Mouse (Mus musculus) lung, embryonic 14.5 days (tissue): ENCODE results near the gene Gm9887. TPM values are rescaled to one million over a fixed set of nuclear protein-coding genes. Genes with fewer than 3 reads are reported as not detected.
"Not testable (repeated sequence)": the region's sequence is repeated elsewhere in the genome, so short reads cannot be mapped to it uniquely, and the experiment has no call there.

Experiments
- ATAC-seq: fragments of 200-750 bp; cut with Nextera tagmentation; 2 replicates; pipeline ENCODE4 v1.8.0; 2017; ENCODE audit warnings: mild to moderate bottlenecking, moderate TSS enrichment, moderate library complexity; ENCODE audit not compliant: insufficient read depth
- DNase-seq: peaks from one replicate; pipeline ENCODE4 v3.0.0-alpha.2; 2015
- H3K27ac ChIP-seq: fragments of 300-500 bp; sonication (generic); 2 replicates; pipeline ENCODE4 v1.5.1; 2014; ENCODE audit warnings: low read depth, mild to moderate bottlenecking, moderate library complexity
- H3K27me3 ChIP-seq: fragments of 300-500 bp; sonication (generic); 2 replicates; pipeline ENCODE4 v1.6.1; 2014; ENCODE audit warnings: low read length, control low read depth; ENCODE audit not compliant: insufficient read depth
- H3K36me3 ChIP-seq: fragments of 300-500 bp; sonication (generic); 2 replicates; pipeline ENCODE4 v1.6.1; 2014; ENCODE audit warnings: control low read depth; ENCODE audit not compliant: insufficient read depth
- H3K4me1 ChIP-seq: fragments of 300-500 bp; sonication (generic); 2 replicates; pipeline ENCODE4 v1.6.1; 2014; ENCODE audit warnings: antibody characterized with exemption, control low read depth; ENCODE audit not compliant: insufficient read depth
- H3K4me2 ChIP-seq: fragments of 300-500 bp; sonication (generic); 2 replicates; pipeline ENCODE4 v1.6.1; 2014; ENCODE audit warnings: mild to moderate bottlenecking
- H3K4me3 ChIP-seq: fragments of 300-500 bp; sonication (generic); 2 replicates; pipeline ENCODE4 v1.5.1; 2014; ENCODE audit warnings: low read depth, low read length
- H3K9ac ChIP-seq: fragments of 300-500 bp; sonication (generic); 2 replicates; pipeline ENCODE4 v1.6.1; 2014
- H3K9me3 ChIP-seq: fragments of 300-500 bp; sonication (generic); 2 replicates; pipeline ENCODE4 v1.6.1; 2016; ENCODE audit warnings: low read depth, low read length, control low read depth
- CTCF ChIP-seq: IDR thresholded peaks from 2 replicates; pipeline ENCODE4 v1.5.1; 2016; ENCODE audit warnings: antibody characterized with exemption, low read depth
- WGBS: fragments of 180-500 bp; shearing (Covaris S2); extraction: QIAGEN DNeasy Blood & Tissue Kit; methylation state at CpG from one replicate; pipeline ENCODE4 v1.1.7; 2014; 5-methylcytosine and 5-hydroxymethylcytosine counted together
- polyA plus RNA-seq: library from polyadenylated mRNA; unstranded; fragments of >200 nt; fragmentation: Nextera tagmentation; extraction: Ambion mirVana; gene quantifications from 2 replicates; pipeline ENCODE4 v1.2.1, GENCODE M21; 2014

The Gm9887 gene
- polyA plus RNA-seq, 1 experiment from 2014 or later = 2.2 TPM

DNA sequence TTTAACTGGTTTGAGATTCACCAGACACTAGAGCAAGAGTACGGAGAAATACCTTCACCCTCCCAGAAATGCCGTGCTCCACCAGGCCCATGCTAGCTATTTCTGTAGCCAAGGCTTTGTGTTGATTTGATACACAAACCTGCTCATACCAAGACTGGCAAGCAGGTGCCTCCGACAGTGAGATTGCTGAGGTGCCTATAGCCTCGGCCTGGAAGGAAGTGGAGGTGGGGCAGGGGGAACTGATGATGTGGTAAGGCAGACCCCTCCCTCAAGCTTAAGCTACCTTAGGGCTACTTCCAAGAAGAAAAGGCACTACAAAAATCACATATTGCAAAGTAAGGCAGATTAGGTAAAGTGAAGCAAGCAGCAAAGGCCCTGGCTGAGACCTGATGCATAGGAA is 28.1 kb upstream of the Gm9887 start:
- Histone ChIP-seq H3K27me3 (no peaks in the 10 kb centered on the region), H3K4me1 (no peaks in the 10 kb centered on the region), H3K4me2 (no peak overlapping the region), H3K9ac (no peak overlapping the region), H3K4me3 (no peak overlapping the region), H3K27ac (no peak overlapping the region), H3K9me3 (no peaks in the 10 kb centered on the region), H3K36me3 (no peaks in the 10 kb centered on the region)
- ATAC-seq = no peak
- TF ChIP-seq CTCF = no peak
- no peak for DNase-seq
- WGBS = 77% methylated on average over 4 of the region's 4 CpGs

DNA sequence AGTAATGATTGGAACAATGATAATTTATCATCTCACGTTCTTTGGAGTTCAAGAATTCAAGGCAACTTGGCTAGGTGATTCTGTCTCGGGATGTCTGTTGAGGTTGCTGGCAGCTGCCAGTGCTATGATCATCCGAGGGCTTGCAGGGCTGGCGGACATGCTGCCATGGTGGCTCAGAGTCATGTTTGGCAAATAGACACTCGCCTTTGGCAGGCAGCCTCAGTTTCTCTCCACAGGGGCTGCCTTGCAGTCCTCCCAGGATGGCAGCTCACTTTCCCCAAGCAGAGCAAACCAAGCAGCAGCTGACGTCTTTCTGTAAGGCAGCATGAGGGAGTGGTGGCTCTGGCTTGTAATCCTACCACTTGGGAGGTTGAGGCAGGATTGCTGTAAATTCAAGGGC is 22.2 kb upstream of the Gm9887 start:
- Histone ChIP-seq H3K9me3 (no peaks in the 10 kb centered on the region), H3K4me3 (no peak overlapping the region), H3K27ac (no peak overlapping the region), H3K27me3 (no peaks in the 10 kb centered on the region), H3K4me2 (no peak overlapping the region), H3K9ac (no peak overlapping the region), H3K36me3 (no peaks in the 10 kb centered on the region), H3K4me1 (no peaks in the 10 kb centered on the region)
- no peak for TF ChIP-seq CTCF
- ATAC-seq (no peak), DNase-seq (no peak)
- 71% methylated on average over 6 of the region's 6 CpGs for WGBS

DNA sequence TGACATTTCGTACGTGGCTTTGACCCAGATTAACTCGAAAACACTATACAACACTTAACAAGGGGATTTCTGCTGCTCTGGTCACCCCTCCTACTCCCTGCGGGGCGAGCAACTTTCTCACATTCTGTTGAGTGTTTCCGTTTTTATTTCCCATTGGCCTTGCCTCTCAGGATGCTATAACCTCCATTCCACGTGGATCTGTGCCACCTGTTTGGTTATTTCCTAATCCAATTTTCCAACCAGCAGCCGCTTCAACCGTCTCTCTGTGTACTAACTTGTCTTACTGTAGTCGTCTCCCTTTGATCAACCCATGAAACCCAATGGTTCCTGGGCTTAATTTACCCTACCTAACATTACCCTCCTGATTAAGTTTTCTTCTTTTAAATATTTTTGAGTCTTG is 20.8 kb upstream of the Gm9887 start:
- Histone ChIP-seq H3K4me2 (no peak overlapping the region), H3K27ac (no peak overlapping the region), H3K36me3 (no peaks in the 10 kb centered on the region), H3K4me3 (no peak overlapping the region), H3K27me3 (no peaks in the 10 kb centered on the region), H3K4me1 (no peaks in the 10 kb centered on the region), H3K9ac (no peak overlapping the region), H3K9me3 (no peaks in the 10 kb centered on the region)
- TF ChIP-seq CTCF = no peak
- WGBS = 75% methylated on average over 10 of the region's 10 CpGs
- no peak for DNase-seq
- no peak for ATAC-seq

DNA sequence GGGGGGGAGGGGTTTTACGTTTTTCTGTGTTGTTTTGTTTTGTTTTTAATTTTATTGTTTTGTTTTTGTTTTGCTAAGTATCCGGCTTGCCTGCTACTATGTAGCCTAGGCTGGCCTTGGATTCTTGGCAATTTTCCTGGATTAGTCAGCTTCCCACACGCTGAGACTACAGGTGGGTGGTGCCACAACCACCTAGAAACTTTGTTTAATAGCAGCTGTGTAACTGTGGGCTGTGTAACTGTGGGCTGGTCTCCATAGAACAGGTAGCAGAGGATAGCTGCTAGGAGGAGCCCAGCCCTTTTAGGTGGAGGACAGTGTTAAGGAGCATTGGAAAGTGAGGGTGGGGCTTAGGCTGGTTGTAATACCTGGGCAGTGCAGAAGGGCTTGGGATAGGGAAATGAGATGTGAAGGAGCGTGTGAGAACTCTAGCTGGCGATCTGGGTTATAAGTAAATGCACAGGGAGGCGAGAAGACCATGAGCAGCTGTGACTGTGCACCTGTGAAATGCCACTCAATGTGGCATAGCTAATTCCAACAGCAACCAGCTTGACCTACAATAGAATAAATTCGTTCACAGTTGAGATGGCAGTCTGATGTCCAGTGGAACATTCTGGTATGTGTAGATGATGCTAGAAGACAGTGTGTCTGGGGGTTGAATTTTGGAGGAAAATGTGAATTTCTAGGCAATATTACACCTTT is 17.9 kb upstream of the Gm9887 start:
- ATAC-seq (no peak), DNase-seq (no peak)
- Histone ChIP-seq H3K9me3 (no peaks in the 10 kb centered on the region), H3K9ac (no peak overlapping the region), H3K27me3 (no peaks in the 10 kb centered on the region), H3K36me3 (no peaks in the 10 kb centered on the region), H3K4me3 (no peak overlapping the region), H3K4me1 (no peaks in the 10 kb centered on the region), H3K4me2 (no peak overlapping the region), H3K27ac (no peak overlapping the region)
- WGBS = 75% methylated on average over 7 of the region's 7 CpGs
- no peak for TF ChIP-seq CTCF

DNA sequence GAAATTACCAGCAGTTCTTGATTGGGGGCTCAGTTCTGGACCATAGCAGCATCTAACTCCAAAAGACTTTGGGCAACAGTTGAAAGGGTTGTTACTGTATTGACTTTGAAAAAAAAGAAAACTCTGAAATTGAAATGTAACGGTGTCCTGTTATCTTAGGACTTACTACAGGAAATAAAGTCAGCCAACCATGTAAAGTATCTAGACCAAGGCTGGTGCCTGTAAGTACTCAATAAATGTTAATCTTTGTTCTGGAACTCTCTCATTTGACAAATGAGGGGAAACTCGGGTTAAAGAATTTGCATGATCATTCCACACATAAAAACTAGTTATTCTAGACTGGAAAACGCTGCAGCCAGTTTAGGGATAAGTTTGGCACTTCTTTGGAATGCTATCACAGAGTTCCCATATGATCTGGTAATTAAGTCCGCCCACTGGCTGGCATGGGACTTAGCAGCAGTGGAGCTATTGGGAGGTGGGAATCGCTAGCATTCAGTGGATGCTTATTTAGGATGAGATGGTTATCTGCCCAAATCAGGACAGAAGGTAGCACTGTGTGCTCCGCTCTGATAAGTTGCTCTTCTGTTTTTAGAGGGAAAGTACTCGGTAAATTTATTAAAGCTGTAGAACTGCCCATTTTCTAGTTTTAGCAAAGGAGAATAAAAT is 17.1 kb upstream of the Gm9887 start:
- WGBS = 58% methylated on average over 7 of the region's 7 CpGs
- Histone ChIP-seq H3K4me1 (no peaks in the 10 kb centered on the region), H3K4me3 (no peak overlapping the region), H3K27me3 (no peaks in the 10 kb centered on the region), H3K4me2 (no peak overlapping the region), H3K9ac (no peak overlapping the region), H3K36me3 (no peaks in the 10 kb centered on the region), H3K27ac (no peak overlapping the region), H3K9me3 (no peaks in the 10 kb centered on the region)
- DNase-seq (no peak), ATAC-seq (no peak)
- no peak for TF ChIP-seq CTCF

DNA sequence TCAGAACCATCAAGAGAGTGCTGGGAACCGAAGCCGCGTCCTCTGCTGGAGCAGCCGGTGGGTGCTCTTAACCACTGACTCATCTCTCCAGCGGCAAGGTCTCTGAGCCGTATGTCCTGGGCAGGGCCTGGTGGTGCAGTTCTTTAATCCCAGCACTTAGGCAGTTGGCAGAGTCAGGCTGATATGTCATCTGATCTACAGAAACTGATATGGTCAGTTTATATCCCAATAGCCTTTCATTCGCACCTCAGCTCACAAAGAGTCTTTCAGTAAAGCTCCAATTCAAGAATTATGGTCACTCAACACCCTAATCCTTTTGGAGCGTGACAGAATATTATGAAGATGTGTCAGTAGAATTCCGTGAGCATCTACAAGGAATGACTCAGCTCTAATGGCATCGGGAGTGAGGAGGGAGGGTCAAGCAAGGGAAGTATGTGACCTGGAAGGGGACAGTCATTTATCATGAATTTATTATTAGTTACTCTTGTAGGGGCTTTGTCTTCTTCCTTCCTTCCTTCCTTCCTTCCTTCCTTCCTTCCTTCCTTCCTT is 16.1 kb upstream of the Gm9887 start:
- Histone ChIP-seq H3K4me3 (no peak overlapping the region), H3K9ac (no peak overlapping the region), H3K27me3 (no peaks in the 10 kb centered on the region), H3K4me1 (no peaks in the 10 kb centered on the region), H3K27ac (no peak overlapping the region), H3K4me2 (no peak overlapping the region), H3K36me3 (no peaks in the 10 kb centered on the region), H3K9me3 (no peaks in the 10 kb centered on the region)
- WGBS = 87% methylated on average over 10 of the region's 10 CpGs
- no peak for DNase-seq
- TF ChIP-seq CTCF = no peak
- ATAC-seq = no peak

DNA sequence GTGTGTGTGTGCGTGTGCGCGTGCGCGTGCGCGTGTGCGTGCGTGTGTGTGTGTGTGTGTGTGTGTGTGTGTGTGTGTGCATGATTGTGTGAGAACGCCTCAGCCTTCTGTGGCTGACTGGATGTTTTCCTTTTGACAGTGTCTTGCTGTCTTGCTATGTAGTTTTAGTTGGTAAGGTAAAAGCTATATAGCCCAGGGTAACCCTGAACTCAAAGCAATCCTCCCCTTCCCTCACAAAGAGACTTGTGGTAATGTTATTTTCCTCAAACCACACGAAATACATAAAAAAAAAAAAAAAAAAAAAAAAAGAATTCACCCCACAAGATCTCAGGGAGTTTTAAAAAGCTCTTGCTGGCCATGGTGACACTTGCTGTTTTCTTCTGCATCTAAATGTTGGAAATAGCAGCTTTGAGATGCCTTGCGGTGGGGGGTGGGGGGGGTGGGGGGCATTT is 14.0 kb upstream of the Gm9887 start:
- H3K27ac ChIP-seq, H3K9ac ChIP-seq, H3K36me3 ChIP-seq, DNase-seq, H3K27me3 ChIP-seq, H3K4me2 ChIP-seq, H3K4me1 ChIP-seq, ATAC-seq, H3K9me3 ChIP-seq, H3K4me3 ChIP-seq: not testable (repeated sequence)
- WGBS = 88% methylated on average over 12 of the region's 12 CpGs
